Mouse (Mus musculus) brain, embryonic 14.5 days (tissue): Measurements from ENCODE around the gene Pld4.

ENCODE experiments used
- CTCF ChIP-seq: fragments of 200-500 bp; IDR thresholded peaks from 2 replicates; pipeline ENCODE4 v1.5.1; 2012; ENCODE audit warnings: inconsistent platforms, mild to moderate bottlenecking, moderate library complexity, borderline replicate concordance; ENCODE audit not compliant: insufficient read depth, insufficient read length; ENCODE audit errors: extremely low read depth
- POLR2A ChIP-seq: fragments of 200-500 bp; IDR thresholded peaks from 2 replicates; pipeline ENCODE4 v1.6.1; 2012; ENCODE audit warnings: mild to moderate bottlenecking, inconsistent platforms, borderline replicate concordance; ENCODE audit not compliant: poor library complexity, insufficient read depth, insufficient read length, severe bottlenecking; ENCODE audit errors: extremely low read depth

- no peak for TF ChIP-seq CTCF
- TF ChIP-seq POLR2A, result no peak
Observed at GRCm38 (mm10) chr12:112804046-112804445, 43.6 kb downstream of the Pld4 start.
